ENCODE assay signal across 11 mouse cellular contexts in genomic region chr14:21902856-21903255, GRCm38 (mm10). TPM values are rescaled to one million over a fixed set of nuclear protein-coding genes. Genes with fewer than 3 reads are reported as not detected.
DNase-seq lines count a peak whose midpoint lies in the region; ATAC-seq lines count a peak whose summit lies in the region.
"Had no signal": no experiment of that assay in that cellular context is flagged by ENCODE, and none has a peak within 500 bp of the region (broad histone marks: within the 10 kb centered on the region; RNA-seq: fewer than 3 reads in every experiment).

No protein-coding gene starts in this region.

- peaks cover 17 to 22% of the 10 kb centered on the region in 2 experiments for H3K4me1 ChIP-seq in heart, embryonic 14.5 days (ENCODE audit: control insufficient read depth in 2 of 2, insufficient read depth in 2 of 2, low read length in 2 of 2)
- peaks cover 51% of the 10 kb centered on the region for H3K4me1 ChIP-seq in limb, embryonic 10.5 days
- peaks cover 8% of the 10 kb centered on the region; the same call in 1 of the 2 replicates for H3K4me1 ChIP-seq in midbrain, embryonic 11.5 days (ENCODE audit: control insufficient read depth, insufficient read depth, low read length)

- intact Hi-C loops in heart, postnatal 14 days (cut with DNase I) = no loop called here

- no peaks in the 10 kb centered on the region for H3K36me3 ChIP-seq in heart, embryonic 14.5 days (ENCODE audit: control insufficient read depth, insufficient read depth, low read length)
- no peaks in the 10 kb centered on the region for H3K36me3 ChIP-seq in limb, embryonic 10.5 days
- no peaks in the 10 kb centered on the region for H3K36me3 ChIP-seq in midbrain, embryonic 11.5 days (ENCODE audit: control insufficient read depth, insufficient read depth, low read length)

- no peaks in the 10 kb centered on the region for H3K27me3 ChIP-seq in heart, embryonic 14.5 days (ENCODE audit: control insufficient read depth, insufficient read depth, low read length)
- peaks cover 53% of the 10 kb centered on the region; the same call in 1 of the 2 replicates for H3K27me3 ChIP-seq in limb, embryonic 10.5 days (ENCODE audit: low read depth, poor library complexity, severe bottlenecking)
- H3K27me3 ChIP-seq in midbrain, embryonic 11.5 days (ENCODE audit: control insufficient read depth, insufficient read depth, low read length) = no peaks in the 10 kb centered on the region

- no peak for ATAC-seq in heart, embryonic 14.5 days (ENCODE audit: insufficient number of reproducible peaks, insufficient read depth, low FRiP score, low read depth)
- ATAC-seq in midbrain, embryonic 11.5 days (ENCODE audit: low FRiP score) = no peak

- no peak for DNase-seq in heart, postnatal 14 days
- peak; percentile 9 for DNase-seq in lung, postnatal 10 days
- DNase-seq in lung, postnatal 25 days (ENCODE audit: low spot score) = no peak
- no peak for DNase-seq in limb, embryonic 10.5 days (ENCODE audit: low spot score)
- DNase-seq in liver = no peak
- DNase-seq in midbrain, embryonic 11.5 days (ENCODE audit: low spot score, missing footprints) = no peak
- DNase-seq: cerebellum, adult 2 months; kidney, postnatal 14 days; right cerebral cortex, postnatal 25 days had no signal

- no peaks in the 10 kb centered on the region for H3K9me3 ChIP-seq in heart, embryonic 14.5 days (ENCODE audit: control insufficient read depth, low read length)
- no peaks in the 10 kb centered on the region for H3K9me3 ChIP-seq in limb, embryonic 10.5 days (replicated peaks)
- H3K9me3 ChIP-seq in midbrain, embryonic 11.5 days (ENCODE audit: control insufficient read depth, low read length) = no peaks in the 10 kb centered on the region

- H3K4me2 ChIP-seq in heart, embryonic 14.5 days (ENCODE audit: low read length) = no peak overlapping the region
- H3K4me2 ChIP-seq in midbrain, embryonic 11.5 days = no peak overlapping the region

- no peak overlapping the region for H3K9ac ChIP-seq in heart, embryonic 14.5 days (ENCODE audit: low read length)
- H3K9ac ChIP-seq in midbrain, embryonic 11.5 days (ENCODE audit: low read length) = no peak overlapping the region

- WGBS in heart, embryonic 14.5 days = 74% methylated on average over 1 of the region's 1 CpGs
- 53% methylated on average over 1 of the region's 1 CpGs for WGBS in limb, embryonic 10.5 days
- 66% methylated on average over 1 of the region's 1 CpGs for WGBS in midbrain, embryonic 11.5 days

- no peak overlapping the region for H3K4me3 ChIP-seq in heart, embryonic 14.5 days (ENCODE audit: control insufficient read depth in 1 of 2, insufficient read depth in 1 of 2, low read depth in 1 of 2, low read length in 2 of 2)
- no peak overlapping the region for H3K4me3 ChIP-seq in limb, embryonic 10.5 days
- H3K4me3 ChIP-seq in midbrain, embryonic 11.5 days (ENCODE audit: low read depth, low read length) = no peak overlapping the region
- H3K4me3 ChIP-seq: erythroblast, embryonic 14.5 days had no signal

- 0 out of 4 replicates have a peak overlapping the region, but pooled peaks have one; percentile 3 to 24 for H3K27ac ChIP-seq in heart, embryonic 14.5 days (replicated peaks in 1 of 2; ENCODE audit: control insufficient read depth in 1 of 2, insufficient read depth in 1 of 2, low read depth in 2 of 2, low read length in 2 of 2)
- H3K27ac ChIP-seq in limb, embryonic 10.5 days = peak overlapping the region; percentile 89
- no peak overlapping the region for H3K27ac ChIP-seq in midbrain, embryonic 11.5 days (ENCODE audit: low read depth, low read length)

RNA-seq across cellular contexts. Expression of gene Comtd1, which starts 54.1 kb away (rescaled TPM):
- polyA plus RNA-seq in heart, embryonic 14.5 days (2014; fragmentation: Nextera tagmentation; extraction: Ambion mirVana) = 41.0 and 47.1 TPM in 2 replicates
- total RNA-seq in heart, postnatal 14 days (2021) = 1 to 10 TPM; 6.3 to 6.8 TPM
- polyA plus RNA-seq in limb, embryonic 10.5 days (2016; fragmentation: Nextera tagmentation; extraction: Ambion mirVana) = 20.9 and 29.8 TPM in 2 replicates
- polyA plus RNA-seq in midbrain, embryonic 11.5 days (2014; fragmentation: Nextera tagmentation; extraction: Ambion mirVana) = 11.8 and 12.6 TPM in 2 replicates
